Mouse (Mus musculus) lung, adult 10 weeks (tissue): ENCODE results near the gene Tas2r107. TPM values are rescaled to one million over a fixed set of nuclear protein-coding genes. Genes with fewer than 3 reads are reported as not detected.

Source experiments
- polyA plus RNA-seq: library from polyadenylated mRNA; stranded (reverse); fragments of 350-450 nt; fragmentation: Illumina TruSeq; extraction: RNeasy Lipid Tissue Mini Kit (QIAGEN cat#74804); gene quantifications from one replicate; pipeline ENCODE4 v1.2.3, GENCODE M21; 2014; ENCODE audit warnings: low read depth, low replicate concordance; ENCODE audit not compliant: insufficient read depth

The Tas2r107 gene
- polyA plus RNA-seq: not detected

GRCm38 (mm10) chr6:131660049-131660448, at the start of gene Tas2r107:
Gene Tas2r107 (minus strand): TSS chr6:131660149.

GRCm38 (mm10) chr6:131689963-131690362, 30.0 kb upstream of the Tas2r107 start, which contains the start of gene Tas2r114:
Gene Tas2r114 (minus strand): TSS chr6:131690063.

GRCm38 (mm10) chr6:131687395-131687794, 27.4 kb upstream of the Tas2r107 start, which contains the start of gene Tas2r105:
Gene Tas2r105 (minus strand): TSS chr6:131687495.

GRCm38 (mm10) chr6:131685644-131686043, 25.7 kb upstream of the Tas2r107 start, which contains the start of gene Tas2r104:
Gene Tas2r104 (minus strand): TSS chr6:131685744.

GRCm38 (mm10) chr6:131678786-131679185, 18.8 kb upstream of the Tas2r107 start, which contains the start of gene Tas2r106:
Gene Tas2r106 (minus strand): TSS chr6:131678886.

GRCm38 (mm10) chr6:131630812-131631211, 29.1 kb downstream of the Tas2r107 start, which contains the start of gene Tas2r130:
Gene Tas2r130 (minus strand): TSS chr6:131630912.

Other genes with a start within 250 kb of the Tas2r107 start
- gene 5430401F13Rik, start 173.7 kb downstream of the Tas2r107 start, polyA plus RNA-seq: not detected
- gene Gm6619, start 173.7 kb downstream of the Tas2r107 start, polyA plus RNA-seq: not detected
- not detected for gene Tas2r130, start 29.2 kb downstream of the Tas2r107 start, polyA plus RNA-seq
- not detected for gene Tas2r106, start 18.7 kb upstream of the Tas2r107 start, polyA plus RNA-seq
- not detected for gene Tas2r104, start 25.6 kb upstream of the Tas2r107 start, polyA plus RNA-seq
- not detected for gene Tas2r105, start 27.3 kb upstream of the Tas2r107 start, polyA plus RNA-seq
- gene Tas2r114, start 29.9 kb upstream of the Tas2r107 start, polyA plus RNA-seq: not detected